Comparison of ENCODE assay signal across 10 mouse cellular contexts in genomic region chr10:100031631-100032030, GRCm38 (mm10). TPM values are rescaled to one million over a fixed set of nuclear protein-coding genes. Genes with fewer than 3 reads are reported as not detected.
DNase-seq lines count a peak whose midpoint lies in the region; ATAC-seq lines count a peak whose summit lies in the region.
"Had no signal": no experiment of that assay in that cellular context is flagged by ENCODE, and none has a peak within 500 bp of the region (broad histone marks: within the 10 kb centered on the region; RNA-seq: fewer than 3 reads in every experiment).

No protein-coding gene starts in this region.

- peak overlapping the region; percentile 20 for H3K4me2 ChIP-seq in heart, embryonic 11.5 days
- peak overlapping the region; percentile 33 for H3K4me2 ChIP-seq in embryonic facial prominence, embryonic 14.5 days (ENCODE audit: low read depth, low read length)
- peak overlapping the region; percentile 0; the same call in 1 of the 2 replicates for H3K4me2 ChIP-seq in hindbrain, embryonic 16.5 days (ENCODE audit: low read length)
- H3K4me2 ChIP-seq in midbrain, embryonic 11.5 days = peak overlapping the region; percentile 20; the same call in 1 of the 2 replicates
- H3K4me2 ChIP-seq: limb, embryonic 15.5 days had no signal

- no peaks in the 10 kb centered on the region for H3K27me3 ChIP-seq in heart, embryonic 11.5 days (ENCODE audit: control insufficient read depth, insufficient read depth, low read length)
- H3K27me3 ChIP-seq in embryonic facial prominence, embryonic 14.5 days (replicated peaks; ENCODE audit: control insufficient read depth, insufficient read depth, low read length) = no peaks in the 10 kb centered on the region
- H3K27me3 ChIP-seq in hindbrain, embryonic 16.5 days (replicated peaks; ENCODE audit: control insufficient read depth, insufficient read depth, low read length) = no peaks in the 10 kb centered on the region
- peaks cover 32% of the 10 kb centered on the region for H3K27me3 ChIP-seq in midbrain, embryonic 11.5 days (ENCODE audit: control insufficient read depth, insufficient read depth, low read length)
- H3K27me3 ChIP-seq: limb, embryonic 15.5 days had no signal

- 18% methylated on average over 11 of the region's 11 CpGs for WGBS in heart, embryonic 11.5 days (ENCODE audit: insufficient replicate concordance)
- 8% methylated on average over 11 of the region's 11 CpGs for WGBS in embryonic facial prominence, embryonic 14.5 days
- WGBS in hindbrain, embryonic 16.5 days = 31% methylated on average over 11 of the region's 11 CpGs
- 11% methylated on average over 11 of the region's 11 CpGs for whole genome bisulfite sequencing in midbrain, embryonic 11.5 days

- H3K36me3 ChIP-seq in heart, embryonic 11.5 days (ENCODE audit: control insufficient read depth, insufficient read depth, low read length) = no peaks in the 10 kb centered on the region
- no peaks in the 10 kb centered on the region for H3K36me3 ChIP-seq in embryonic facial prominence, embryonic 14.5 days (ENCODE audit: control insufficient read depth, insufficient read depth, low read length)
- no peaks in the 10 kb centered on the region for H3K36me3 ChIP-seq in hindbrain, embryonic 16.5 days (ENCODE audit: control insufficient read depth, insufficient read depth, low read length)
- no peaks in the 10 kb centered on the region for H3K36me3 ChIP-seq in midbrain, embryonic 11.5 days (ENCODE audit: control insufficient read depth, insufficient read depth, low read length)
- H3K36me3 ChIP-seq: limb, embryonic 15.5 days had no signal

- no peaks in the 10 kb centered on the region for H3K9me3 ChIP-seq in heart, embryonic 11.5 days (replicated peaks; ENCODE audit: control insufficient read depth, low read length)
- no peaks in the 10 kb centered on the region for H3K9me3 ChIP-seq in embryonic facial prominence, embryonic 14.5 days (ENCODE audit: control insufficient read depth, low read length)
- no peaks in the 10 kb centered on the region for H3K9me3 ChIP-seq in hindbrain, embryonic 16.5 days (ENCODE audit: control insufficient read depth, low read length)
- no peaks in the 10 kb centered on the region for H3K9me3 ChIP-seq in midbrain, embryonic 11.5 days (ENCODE audit: control insufficient read depth, low read length)
- H3K9me3 ChIP-seq: limb, embryonic 15.5 days had no signal

- H3K9ac ChIP-seq in heart, embryonic 11.5 days (ENCODE audit: low read depth, low read length) = no peak overlapping the region
- no peak overlapping the region for H3K9ac ChIP-seq in embryonic facial prominence, embryonic 14.5 days (ENCODE audit: low read depth, low read length)
- no peak overlapping the region for H3K9ac ChIP-seq in hindbrain, embryonic 16.5 days (ENCODE audit: low read depth, low read length)
- H3K9ac ChIP-seq in midbrain, embryonic 11.5 days (ENCODE audit: low read length) = no peak overlapping the region
- H3K9ac ChIP-seq: limb, embryonic 15.5 days had no signal

- DNase-seq in heart, adult 9 months (ENCODE audit: low spot score in 2 of 2) = no peak
- DNase-seq in embryonic facial prominence, embryonic 14.5 days (ENCODE audit: low spot score) = peak; percentile 58
- peak; percentile 92 for DNase-seq in midbrain, embryonic 11.5 days (ENCODE audit: low spot score, missing footprints)
- DNase-seq in spleen, postnatal 36 days (ENCODE audit: low spot score in 2 of 2) = no peak
- DNase-seq in cerebellum, adult 18-20 months = no peak
- DNase-seq: gastrocnemius, postnatal 25 days had no signal

- ATAC-seq in heart, embryonic 11.5 days (replicated peaks; ENCODE audit: insufficient number of reproducible peaks, low FRiP score, low TSS enrichment) = no peak
- ATAC-seq in embryonic facial prominence, embryonic 14.5 days (ENCODE audit: low read depth) = no peak
- ATAC-seq in hindbrain, embryonic 16.5 days = no peak
- peak; percentile 67 for ATAC-seq in midbrain, embryonic 11.5 days (ENCODE audit: low FRiP score)
- no peak for ATAC-seq in erythroid progenitor cell, adult 5-6 weeks (replicated peaks; ENCODE audit: low FRiP score, poor library complexity, severe bottlenecking)

- 0 out of 2 replicates have a peak, but pooled peaks cover 4% of the 10 kb centered on the region for H3K4me1 ChIP-seq in heart, embryonic 11.5 days (ENCODE audit: control insufficient read depth, insufficient read depth, low read length)
- H3K4me1 ChIP-seq in embryonic facial prominence, embryonic 14.5 days (ENCODE audit: control insufficient read depth, insufficient read depth, low read length) = peaks cover 7% of the 10 kb centered on the region; the same call in 1 of the 2 replicates
- H3K4me1 ChIP-seq in hindbrain, embryonic 16.5 days (ENCODE audit: control insufficient read depth, insufficient read depth, low read depth, low read length) = no peaks in the 10 kb centered on the region; the same call in 1 of the 2 replicates
- 0 out of 2 replicates have a peak, but pooled peaks cover 2% of the 10 kb centered on the region for H3K4me1 ChIP-seq in midbrain, embryonic 11.5 days (ENCODE audit: control insufficient read depth, insufficient read depth, low read length)
- H3K4me1 ChIP-seq: limb, embryonic 15.5 days had no signal

- no peak overlapping the region for H3K4me3 ChIP-seq in heart, embryonic 11.5 days (ENCODE audit: low read depth, low read length)
- H3K4me3 ChIP-seq in embryonic facial prominence, embryonic 14.5 days (ENCODE audit: low read depth, low read length) = no peak overlapping the region
- H3K4me3 ChIP-seq in hindbrain, embryonic 16.5 days (ENCODE audit: low read length) = no peak overlapping the region
- no peak overlapping the region for H3K4me3 ChIP-seq in midbrain, embryonic 11.5 days (ENCODE audit: low read depth, low read length)
- H3K4me3 ChIP-seq: limb, embryonic 15.5 days had no signal

- no peak overlapping the region for H3K27ac ChIP-seq in heart, embryonic 11.5 days (ENCODE audit: low read depth, low read length)
- H3K27ac ChIP-seq in embryonic facial prominence, embryonic 14.5 days (replicated peaks; ENCODE audit: low read depth, low read length) = no peak overlapping the region
- H3K27ac ChIP-seq in hindbrain, embryonic 16.5 days (ENCODE audit: low read depth, low read length) = no peak overlapping the region
- no peak overlapping the region for H3K27ac ChIP-seq in midbrain, embryonic 11.5 days (ENCODE audit: low read depth, low read length)
- H3K27ac ChIP-seq: limb, embryonic 15.5 days had no signal

RNA-seq across cellular contexts. Expression of gene Kitl, which starts 16.2 kb away (rescaled TPM):
- 15.2 and 21.5 TPM in 2 replicates for polyA plus RNA-seq in heart, embryonic 11.5 days (2014; fragmentation: Nextera tagmentation; extraction: Ambion mirVana)
- 36.5 and 40.2 TPM in 2 replicates for polyA plus RNA-seq in embryonic facial prominence, embryonic 14.5 days (2014; fragmentation: Nextera tagmentation; extraction: Ambion mirVana)
- 29.8 and 30.1 TPM in 2 replicates for polyA plus RNA-seq in hindbrain, embryonic 16.5 days (2015; fragmentation: Nextera tagmentation; extraction: Ambion mirVana)
- 12.8 and 13.7 TPM in 2 replicates for polyA plus RNA-seq in midbrain, embryonic 11.5 days (2014; fragmentation: Nextera tagmentation; extraction: Ambion mirVana)
- total RNA-seq in erythroid progenitor cell, adult 5-6 weeks (2015; ENCODE audit: low replicate concordance) = 1.4 and 3.8 TPM in 2 replicates
- 1.9 and 4.2 TPM in 2 replicates for total RNA-seq in erythroid progenitor cell, adult 5-6 weeks (2017; ENCODE audit: low replicate concordance)

Comparison
In these comparisons a context has a peak if more than half of its experiments do, and no peak if none do; other contexts are left out.
1. DNase-seq: peak in embryonic facial prominence, embryonic 14.5 days (single experiment) and midbrain, embryonic 11.5 days (single experiment); none in heart, adult 9 months (0 of 2), spleen, postnatal 36 days (0 of 2) and cerebellum, adult 18-20 months (0 of 2).
2. Peak in every context shown above with its lines, with median percentiles within 50 percentile points of each other: H3K4me2 ChIP-seq.